Mouse (Mus musculus) erythroblast, embryonic 14.5 days (primary cell): ENCODE data around the gene Cdk14.

Source experiments
- GATA1 ChIP-seq: IDR thresholded peaks from 2 replicates; pipeline ENCODE4 v1.6.1; 2012; ENCODE audit warnings: low read length, inconsistent platforms, mixed read lengths
- TAL1 ChIP-seq: IDR thresholded peaks from 3 replicates; pipeline ENCODE4 v1.6.1; 2012; ENCODE audit warnings: low read length, inconsistent platforms, mixed read lengths

GRCm38 (mm10) chr5:5064686-5065085 lies 355.4 kb downstream of the Cdk14 start:
- TF ChIP-seq GATA1 (no peak), TAL1 (no peak)
